Mouse (Mus musculus) liver, embryonic 14.5 days (tissue): ENCODE data around the gene Tagln2.

Experiments
- CTCF ChIP-seq: IDR thresholded peaks from 2 replicates; pipeline ENCODE4 v1.5.1; 2016; ENCODE audit warnings: antibody characterized with exemption, low read depth, control low read depth
- EP300 ChIP-seq: IDR thresholded peaks from 2 replicates; pipeline ENCODE4 v1.6.1; 2016; ENCODE audit warnings: antibody characterized with exemption, low read depth

- TF ChIP-seq EP300 (no peak), CTCF (no peak)
Observed at GRCm38 (mm10) chr1:172523699-172524101, 23.9 kb downstream of the Tagln2 start.
